Mouse (Mus musculus) spleen, postnatal 36 days (tissue): ENCODE data around the gene Sos1.
A peak's percentile ranks its signal among the peaks of the same experiment; 100 is the strongest.
"Not testable (repeated sequence)": the region's sequence is repeated elsewhere in the genome, so short reads cannot be mapped to it uniquely, and the experiment has no call there.

Experiments
- DNase-seq, 2 experiments: peaks; one replicate each; pipeline ENCODE4 v3.0.0; 2022; ENCODE audit warnings: low spot score in 2 of 2, mixed read lengths in 1 of 2

The Sos1 gene

DNA sequence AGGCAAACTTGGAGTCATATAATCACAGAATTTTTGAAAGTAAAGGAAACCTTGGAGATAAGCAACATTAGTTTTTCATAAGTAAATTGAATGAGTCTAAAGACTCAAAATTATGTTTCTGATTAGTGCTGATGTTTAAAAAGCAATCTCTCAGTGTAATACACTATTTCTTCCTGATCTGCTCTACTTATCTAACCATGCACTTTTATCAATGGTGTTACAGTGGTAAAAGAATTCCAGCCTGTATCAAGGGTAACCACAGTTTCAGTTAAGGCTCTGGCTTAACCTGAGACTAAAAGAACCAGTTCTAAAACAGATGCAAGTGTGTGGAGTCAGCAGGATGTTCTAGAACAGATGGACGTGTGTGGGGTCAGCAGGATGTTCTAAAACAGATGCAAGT lies 59.3 kb downstream of the Sos1 start:
- no peak for DNase-seq

DNA sequence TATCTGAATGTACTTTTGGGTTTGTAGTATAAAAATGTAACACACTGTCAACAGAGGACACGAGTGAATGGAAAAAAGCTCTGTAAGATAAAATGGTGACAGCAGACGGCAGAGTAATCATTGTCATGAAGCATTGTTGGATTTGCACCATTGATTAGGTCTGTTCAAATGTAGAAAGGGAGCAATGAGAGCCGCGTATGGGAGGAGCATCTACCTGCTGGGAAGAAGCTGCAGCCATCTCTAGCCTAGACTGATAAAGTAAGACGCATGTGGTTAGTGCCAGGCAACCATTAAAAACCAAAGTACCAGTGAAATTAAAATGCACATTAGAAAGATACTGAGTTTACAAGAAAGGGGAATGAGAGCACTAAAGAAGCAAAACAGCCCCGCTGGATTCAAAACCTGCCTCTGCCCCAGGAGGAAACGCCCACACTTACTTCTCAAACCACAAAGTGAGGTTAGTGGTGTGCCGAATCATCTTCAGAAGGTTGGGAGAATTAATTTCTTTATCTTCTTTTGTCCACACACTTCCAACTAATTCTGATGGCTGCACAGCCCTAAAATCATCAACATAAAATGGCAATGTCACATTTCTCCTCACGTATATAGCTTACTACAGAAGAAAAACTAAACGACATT lies 61.6 kb downstream of the Sos1 start:
- no peak for DNase-seq

DNA sequence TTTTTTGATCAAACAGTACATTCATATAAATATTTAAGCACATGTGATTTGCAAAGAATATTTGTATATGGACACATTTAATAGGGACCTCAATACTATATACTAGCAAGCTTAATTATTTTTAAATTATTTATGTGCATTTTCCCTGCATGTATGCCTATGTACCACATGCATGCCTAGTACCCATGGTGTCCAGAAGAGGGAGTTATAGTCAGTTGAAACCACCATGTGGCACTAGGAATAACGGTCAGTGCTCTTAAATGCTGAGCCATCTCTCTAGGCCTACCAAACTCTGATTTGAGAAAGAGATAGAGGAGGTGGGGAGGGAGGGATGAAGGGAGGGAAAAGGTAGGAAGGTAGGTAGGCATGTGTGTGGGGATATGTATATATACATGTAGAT lies 69.1 kb downstream of the Sos1 start:
- DNase-seq: no peak

DNA sequence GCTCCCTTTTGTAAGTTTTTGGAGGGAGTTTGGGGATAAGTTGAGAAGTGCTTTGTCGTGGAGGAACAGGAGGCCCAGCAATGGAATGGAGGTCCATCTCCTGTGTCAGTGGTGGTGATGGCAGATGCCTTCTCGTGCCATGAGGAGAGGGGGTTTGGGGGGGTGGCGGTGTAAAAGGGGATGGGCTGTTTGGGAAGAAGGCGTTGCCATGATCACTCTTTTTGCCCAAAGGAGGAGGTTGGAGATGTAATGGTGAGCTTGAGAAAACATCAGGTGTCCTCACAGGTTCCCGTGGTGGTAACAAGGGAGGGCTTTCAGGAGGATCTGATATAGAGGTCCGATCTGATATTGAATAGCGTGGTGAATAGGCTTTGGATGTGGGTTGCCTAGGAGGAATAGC lies 82.0 kb downstream of the Sos1 start:
- DNase-seq: no peak

DNA sequence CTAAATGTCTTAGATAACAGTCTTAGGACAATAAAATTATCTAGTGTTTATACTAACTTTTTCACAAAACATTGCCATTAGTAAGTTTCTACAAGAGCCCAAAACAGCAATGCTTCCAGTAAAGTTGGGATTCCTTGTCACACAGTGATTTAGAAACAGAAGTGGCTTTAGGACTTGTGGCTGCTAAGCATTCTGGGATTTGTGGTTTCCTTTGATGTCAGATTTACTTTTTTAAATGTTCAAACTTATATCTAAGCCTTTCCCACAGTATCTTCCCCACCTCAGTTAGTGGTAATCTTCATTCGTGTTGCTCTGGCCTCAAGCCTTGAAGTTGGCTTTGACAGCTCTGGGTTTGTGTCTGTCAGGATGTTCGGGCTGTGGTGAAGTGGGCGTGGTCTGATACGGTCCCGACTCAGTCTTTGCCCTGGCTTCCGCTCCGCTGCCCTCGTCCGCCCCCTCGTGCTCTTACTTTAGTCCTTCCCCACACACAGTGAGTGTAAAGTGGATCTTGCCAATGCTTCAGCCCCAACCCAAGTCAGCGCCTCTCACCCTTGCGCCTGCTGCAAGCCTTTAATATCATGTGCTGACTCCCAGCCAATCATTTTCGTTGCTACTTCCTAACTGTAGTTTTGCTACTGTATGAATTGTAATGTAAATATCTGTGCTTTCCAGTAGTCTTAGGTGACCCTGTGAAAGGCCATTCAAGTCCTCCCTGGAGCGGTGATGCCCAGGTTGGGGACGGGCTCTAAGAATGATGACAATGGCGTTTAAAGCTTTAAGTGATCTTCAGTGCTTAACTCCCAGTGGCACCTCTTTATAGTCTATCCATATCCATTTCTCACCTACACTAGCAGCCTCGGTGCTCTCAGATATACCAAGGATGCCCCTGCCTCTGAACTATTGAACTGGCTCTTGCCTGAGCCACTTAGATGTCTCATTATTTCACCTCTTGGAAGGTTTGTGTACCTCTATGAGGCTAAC lies 88.5 kb downstream of the Sos1 start:
- DNase-seq: peak; percentile 74 to 77

DNA sequence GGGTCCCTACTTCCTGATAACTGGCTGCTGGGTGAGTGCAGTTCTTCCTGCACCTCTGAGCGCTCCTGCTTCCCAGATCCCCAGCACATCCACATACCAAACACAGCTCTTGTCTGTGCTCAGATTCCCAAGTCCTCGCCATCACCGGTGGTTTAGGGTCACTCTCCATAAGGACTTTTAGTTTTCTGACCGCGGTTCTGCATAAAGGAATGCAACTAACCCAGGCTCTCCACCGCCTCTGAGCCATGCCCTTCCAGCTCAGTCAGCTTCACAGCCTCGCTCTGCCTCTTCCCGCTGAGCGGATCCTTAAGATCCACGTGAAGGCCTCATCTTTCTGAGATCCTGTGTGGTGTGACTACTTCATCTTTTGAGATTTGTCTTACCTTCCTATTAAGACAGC lies 90.2 kb downstream of the Sos1 start:
- DNase-seq: no peak

DNA sequence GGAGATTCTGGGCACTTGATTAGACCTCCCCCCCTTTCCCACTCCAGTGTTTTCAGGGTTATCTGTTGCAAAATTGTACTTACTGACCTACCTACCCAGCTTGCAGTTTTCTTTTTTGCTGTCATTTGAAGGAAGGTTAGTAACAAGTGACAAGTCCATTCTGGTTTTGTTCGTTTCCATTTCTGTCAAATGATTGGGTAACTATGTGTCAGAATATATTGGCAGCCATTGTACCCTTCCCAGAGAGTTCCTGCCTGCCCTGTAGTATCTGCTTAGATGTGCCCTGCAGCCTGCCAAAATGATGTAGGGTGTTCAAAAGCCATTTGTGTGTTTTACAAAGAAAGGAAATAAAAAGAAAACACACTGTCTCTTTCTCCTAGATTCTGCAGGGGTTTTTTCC lies 94.6 kb downstream of the Sos1 start:
- DNase-seq: no peak

DNA sequence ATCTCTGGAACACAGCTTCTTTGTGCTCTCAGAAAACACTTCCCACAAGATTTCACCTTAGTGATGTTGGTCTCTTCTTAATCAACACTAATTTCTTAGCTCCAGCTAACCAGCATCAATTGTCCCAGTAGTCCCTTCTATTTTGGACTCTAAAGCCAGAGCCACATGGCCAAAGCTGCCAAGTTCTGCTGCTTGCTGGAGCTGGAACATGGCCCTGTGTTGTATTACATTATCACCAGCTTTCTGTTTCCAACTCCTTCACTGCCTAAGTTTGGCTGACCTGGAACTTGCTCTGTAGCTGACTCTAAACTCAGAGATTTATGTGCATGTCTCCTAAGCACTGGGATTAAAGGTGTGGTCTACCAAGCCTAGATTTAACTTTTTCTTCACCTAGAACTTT lies 101.9 kb downstream of the Sos1 start:
- not testable (repeated sequence) for DNase-seq

DNA sequence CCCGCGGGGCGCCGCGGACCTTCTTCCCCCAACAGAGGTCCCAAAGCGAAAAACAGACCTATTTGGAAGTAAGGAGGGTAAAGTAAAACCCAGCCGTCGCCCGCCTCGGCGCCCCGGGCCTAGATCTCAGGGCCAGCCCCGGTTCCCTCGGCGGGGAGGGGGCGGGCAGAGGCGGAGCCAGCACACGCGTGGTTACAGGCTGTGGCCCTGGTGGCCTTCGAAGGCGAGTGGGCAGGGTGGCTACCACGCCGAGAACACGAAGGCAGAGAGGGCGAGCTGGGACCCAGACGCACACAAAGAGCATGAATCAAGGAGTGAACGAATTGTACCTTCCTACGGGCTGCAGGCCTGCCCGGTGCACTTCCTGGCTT lies 106.5 kb downstream of the Sos1 start:
- no peak for DNase-seq

DNA sequence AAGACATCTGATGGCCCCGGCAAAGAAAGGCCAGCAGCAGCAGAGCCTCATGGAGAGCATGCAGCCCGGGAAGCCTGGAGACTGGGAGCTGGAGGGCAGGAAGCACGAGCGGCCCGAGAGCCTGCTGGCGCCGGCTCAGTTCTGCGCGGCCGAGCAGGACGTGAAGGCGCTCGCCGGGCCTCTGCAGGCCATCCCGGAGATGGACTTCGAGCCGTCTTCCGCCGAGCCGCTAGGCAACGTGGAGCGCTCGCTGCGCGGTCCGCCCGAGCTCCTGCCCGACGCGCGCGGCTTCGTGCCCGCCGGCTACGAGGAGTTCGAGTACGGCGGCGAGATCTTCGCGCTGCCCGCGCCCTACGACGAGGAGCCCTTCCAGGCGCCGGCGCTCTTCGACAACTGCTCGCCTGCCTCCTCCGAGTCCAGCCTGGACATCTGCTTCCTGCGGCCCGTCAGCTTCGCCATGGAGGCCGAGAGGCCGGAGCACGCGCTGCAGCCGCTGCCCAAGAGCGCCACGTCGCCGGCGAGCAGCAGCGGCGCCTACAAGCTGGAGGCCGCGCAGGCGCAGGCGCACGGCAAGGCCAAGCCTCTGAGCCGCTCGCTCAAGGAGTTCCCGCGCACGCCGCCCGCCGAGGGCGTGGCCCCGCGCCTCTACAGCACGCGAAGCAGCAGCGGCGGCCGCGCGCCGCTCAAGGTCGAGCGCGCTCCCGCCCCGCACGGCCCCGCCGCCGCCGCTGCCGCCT lies 107.1 kb downstream of the Sos1 start, which contains the start of gene Gm10190:
Gm10190 (minus strand) TSS at position 553 of the 737 bp plus-strand sequence.
- DNase-seq: peak; percentile 90

DNA sequence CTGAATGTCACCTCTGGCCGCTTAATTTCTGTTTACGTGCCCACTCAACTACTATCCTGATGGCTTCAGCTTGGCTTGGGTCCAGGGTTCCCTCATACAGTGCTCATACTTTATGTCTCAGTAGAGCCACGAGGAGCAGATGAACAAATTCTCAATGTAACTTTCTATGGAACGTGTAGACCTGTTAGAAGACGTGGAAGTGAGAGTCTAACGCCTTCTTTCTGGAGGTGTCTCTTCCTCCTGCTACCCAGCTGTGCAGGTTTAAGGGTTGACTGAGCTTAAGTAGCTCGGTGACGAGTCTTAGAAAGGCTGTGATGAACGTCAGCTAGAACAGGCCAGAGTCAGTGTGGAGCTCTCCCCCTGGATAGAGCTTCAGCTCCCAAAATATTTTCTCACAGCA lies 111.6 kb downstream of the Sos1 start:
- DNase-seq: peak; percentile 10 to 14

DNA sequence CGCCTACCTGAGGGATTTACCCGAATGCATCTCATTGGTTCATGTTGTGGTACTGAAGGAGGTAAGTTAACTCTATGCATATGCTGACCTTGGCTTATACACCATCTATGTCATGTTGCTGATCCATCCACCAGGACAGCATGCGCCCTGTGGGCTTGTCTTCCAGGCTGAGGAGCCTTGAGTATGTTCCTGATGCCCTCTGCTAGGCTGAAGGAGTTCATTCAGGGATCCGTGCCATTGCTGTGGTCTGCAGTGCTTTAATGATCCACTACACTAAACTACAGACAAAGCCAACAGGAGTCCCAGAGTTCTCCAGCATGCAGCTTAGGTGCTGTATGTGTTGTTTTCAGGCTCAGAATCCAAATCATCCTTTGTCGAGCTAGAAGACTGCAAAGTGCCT lies 113.0 kb downstream of the Sos1 start:
- DNase-seq: no peak

DNA sequence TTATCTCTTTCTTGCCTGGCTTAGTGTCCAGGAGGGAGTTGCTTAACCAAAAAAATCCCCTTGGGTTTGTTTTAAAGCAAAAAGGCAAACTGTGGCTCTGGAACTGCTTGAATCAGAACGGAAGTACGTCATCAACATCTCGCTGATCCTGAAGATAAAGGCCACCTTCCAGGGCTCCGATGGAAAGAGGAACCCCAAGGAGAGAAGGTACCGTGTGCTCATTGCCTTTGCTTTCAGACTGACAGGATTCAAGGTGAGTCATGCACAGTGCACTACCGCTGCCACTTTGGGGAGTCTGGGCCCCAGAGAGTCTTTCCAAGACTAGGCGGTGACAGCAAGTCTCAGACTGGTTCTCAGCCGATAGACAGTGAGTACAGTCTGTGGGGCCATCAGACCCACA lies 120.0 kb downstream of the Sos1 start:
- DNase-seq: no peak

DNA sequence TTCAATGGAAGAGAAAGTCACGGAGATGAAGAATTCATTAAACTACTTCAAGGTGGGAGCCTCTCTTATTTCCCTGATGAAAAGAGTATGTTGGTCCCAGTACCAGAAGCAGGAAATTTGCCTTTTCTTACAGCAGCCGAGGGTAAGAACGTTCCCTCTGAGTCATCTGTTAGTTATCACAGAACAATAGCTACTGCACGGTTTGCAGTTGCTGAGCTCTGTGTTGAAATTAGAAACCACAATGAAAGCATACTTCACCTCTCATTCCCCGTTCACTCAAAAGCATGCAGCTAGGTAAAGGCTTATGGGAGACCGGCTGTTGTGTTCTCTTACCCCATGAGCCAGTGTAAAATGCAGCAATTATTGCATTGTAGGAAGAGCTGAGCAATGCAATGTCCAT lies 133.0 kb downstream of the Sos1 start:
- DNase-seq: no peak

DNA sequence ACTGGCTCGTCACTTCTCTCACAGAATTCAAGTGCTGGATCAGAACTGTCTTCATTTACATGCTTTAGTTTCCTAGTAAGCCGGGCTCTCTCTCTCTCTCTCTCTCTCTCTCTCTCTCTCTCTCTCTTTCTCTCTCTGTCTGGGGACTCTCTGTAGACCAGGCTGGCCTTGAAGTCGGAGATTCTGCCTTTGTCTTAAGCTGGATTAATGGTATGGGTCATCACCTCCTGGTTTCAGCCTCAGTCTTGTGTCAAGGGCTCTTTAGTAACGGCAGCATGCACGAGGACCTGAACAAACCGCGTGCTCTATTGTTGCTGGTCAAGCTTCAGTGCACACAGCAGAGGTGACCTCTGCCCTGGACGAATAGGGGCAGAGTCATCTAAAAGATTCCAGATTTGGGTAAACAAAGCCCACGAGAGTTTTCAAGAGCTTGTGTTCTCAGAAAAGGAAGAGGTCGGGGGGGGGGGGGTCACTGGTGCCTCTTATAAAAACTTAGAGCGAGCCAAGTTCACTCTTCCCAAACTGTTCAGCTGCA lies 133.6 kb downstream of the Sos1 start:
- DNase-seq: no peak

DNA sequence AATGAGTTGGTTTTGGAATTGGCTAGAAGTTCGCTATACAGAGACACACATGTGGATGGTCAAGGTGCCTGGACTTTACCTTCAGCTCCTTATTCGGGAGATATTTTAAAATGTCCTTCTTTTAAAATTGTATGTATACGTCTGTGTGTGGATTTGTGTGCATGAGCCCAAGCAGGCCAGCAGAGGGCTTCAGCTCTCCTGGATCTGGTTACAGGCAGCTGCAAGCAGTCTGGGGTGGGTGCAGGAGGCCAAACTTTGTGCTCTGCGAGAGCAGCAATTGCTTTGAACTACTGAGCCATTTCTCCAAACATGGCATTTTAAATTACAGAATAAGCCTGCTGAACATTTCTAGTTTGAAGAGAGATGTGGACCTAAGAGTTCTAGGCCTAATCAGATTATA lies 135.0 kb downstream of the Sos1 start:
- no peak for DNase-seq
